Comparison of ENCODE assay signal across 17 mouse cellular contexts in the genomic region with DNA sequence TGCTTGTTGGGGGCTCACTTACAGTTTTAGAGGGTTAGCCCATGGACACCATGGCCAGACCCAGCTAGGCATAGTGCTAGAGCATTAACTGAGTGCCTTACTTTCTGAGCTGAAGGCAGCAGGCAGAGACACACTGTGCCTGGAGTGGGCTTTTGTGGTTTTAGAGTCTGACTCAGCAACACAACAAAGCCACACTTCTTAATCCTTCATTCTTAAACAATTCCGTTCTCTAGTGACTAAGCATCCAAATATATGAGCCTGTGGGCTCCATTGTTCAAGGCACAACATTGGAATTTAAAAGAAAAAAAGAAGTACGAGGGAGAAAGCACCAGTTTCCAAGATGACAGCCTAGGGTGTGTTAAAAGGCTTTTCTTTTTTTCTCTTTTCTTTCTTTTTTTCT.
"Had no signal": no experiment of that assay in that cellular context is flagged by ENCODE, and none has a peak within 500 bp of the region (broad histone marks: within the 10 kb centered on the region; RNA-seq: fewer than 3 reads in every experiment).

No protein-coding gene starts in this region.

- H3K4me3 ChIP-seq: kidney, embryonic 15.5 days; left cerebral cortex, adult 2 months; liver, embryonic 13.5 days; neural tube, embryonic 12.5 days; neural tube, embryonic 15.5 days had no signal

- H3K9ac ChIP-seq: kidney, embryonic 15.5 days; liver, embryonic 13.5 days; lung, embryonic 14.5 days; neural tube, embryonic 12.5 days; neural tube, embryonic 15.5 days had no signal

- H3K4me2 ChIP-seq: kidney, embryonic 15.5 days; liver, embryonic 13.5 days; lung, embryonic 14.5 days; midbrain, embryonic 11.5 days; neural tube, embryonic 12.5 days; neural tube, embryonic 15.5 days had no signal

- H3K27ac ChIP-seq: kidney, embryonic 15.5 days; left cerebral cortex, adult 2 months; liver, embryonic 13.5 days; macrophage; neural tube, embryonic 12.5 days; neural tube, embryonic 15.5 days had no signal

- DNase-seq: kidney, adult 8-10 months; kidney, postnatal 10 days; kidney, postnatal 36 days; layer of hippocampus, postnatal 36 days; liver, embryonic 13.5 days; lung, embryonic 14.5 days; midbrain, embryonic 14.5 days; retina, postnatal 1 day; thymus, adult 18-20 months; thymus, postnatal 36 days had no signal

- H3K4me1 ChIP-seq: kidney, embryonic 15.5 days; liver, embryonic 13.5 days; neural tube, embryonic 12.5 days; neural tube, embryonic 15.5 days had no signal

- H3K27me3 ChIP-seq: kidney, embryonic 15.5 days; liver, embryonic 13.5 days; neural tube, embryonic 12.5 days; neural tube, embryonic 15.5 days had no signal

- H3K9me3 ChIP-seq: liver, embryonic 13.5 days; neural tube, embryonic 12.5 days; neural tube, embryonic 15.5 days had no signal

- ATAC-seq: lung, postnatal 0 days had no signal
